Mouse (Mus musculus): ENCODE data around the gene Raver2. TPM values are rescaled to one million over a fixed set of nuclear protein-coding genes. Genes with fewer than 3 reads are reported as not detected.

The Raver2 gene
- polyA plus RNA-seq, 1 experiment from 2014 or later = 3.9 TPM

DNA sequence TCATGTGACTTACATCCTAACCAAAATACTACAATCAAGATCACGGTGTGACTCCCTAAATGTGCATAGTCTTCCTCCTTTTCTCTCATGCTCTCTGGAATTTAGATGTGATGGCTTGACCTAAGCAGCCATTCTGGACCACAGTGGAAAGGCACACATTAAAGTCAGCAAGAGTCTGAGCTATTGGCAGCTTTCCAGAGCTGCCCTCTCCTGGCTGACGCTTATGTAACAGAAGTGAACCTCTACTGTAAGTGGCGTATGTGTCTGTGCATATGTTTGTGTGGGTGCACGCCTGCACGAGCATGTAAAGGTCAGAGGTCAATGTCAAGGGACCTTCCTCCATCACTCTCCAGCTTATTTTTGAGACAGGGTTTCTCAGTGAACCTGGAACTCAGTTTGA, 33.7 kb upstream of the Raver2 start:
- ATAC-seq (ENCODE audit: low FRiP score, low TSS enrichment) (no peak), DNase-seq (ENCODE audit: low spot score) (no peak)
- 64% methylated on average over 5 of the region's 5 CpGs for WGBS
- Histone ChIP-seq H3K27me3 (ENCODE audit: control insufficient read depth, insufficient read depth, low read length) (no peaks in the 10 kb centered on the region), H3K4me1 (replicated peaks; ENCODE audit: control insufficient read depth, insufficient read depth) (no peaks in the 10 kb centered on the region), H3K4me3 (ENCODE audit: low read depth, low read length) (no peak overlapping the region), H3K36me3 (ENCODE audit: control insufficient read depth, insufficient read depth, low read length) (no peaks in the 10 kb centered on the region), H3K9me3 (ENCODE audit: control insufficient read depth, low read length) (no peaks in the 10 kb centered on the region), H3K4me2 (replicated peaks; ENCODE audit: low read depth) (no peak overlapping the region), H3K9ac (ENCODE audit: low read length) (no peak overlapping the region), H3K27ac (replicated peaks) (no peak overlapping the region)
- no peak for TF ChIP-seq EP300 (optimal IDR thresholded peaks at IDR 0.05)
- TF ChIP-seq CTCF (IDR thresholded peaks at IDR 0.05; ENCODE audit: low read depth) = no peak

- DNase-seq (ENCODE audit: low spot score) (no peak), ATAC-seq (ENCODE audit: low FRiP score, low TSS enrichment) (no peak)
- H3K9me3 ChIP-seq (ENCODE audit: control insufficient read depth, low read length) = no peaks in the 10 kb centered on the region
- H3K9ac ChIP-seq (ENCODE audit: low read length) = no peak overlapping the region
- H3K4me3 ChIP-seq (ENCODE audit: low read depth, low read length) = no peak overlapping the region
- WGBS = 77% methylated on average over 7 of the region's 7 CpGs
- no peaks in the 10 kb centered on the region for H3K4me1 ChIP-seq (replicated peaks; ENCODE audit: control insufficient read depth, insufficient read depth)
- H3K36me3 ChIP-seq (ENCODE audit: control insufficient read depth, insufficient read depth, low read length) = no peaks in the 10 kb centered on the region
- no peak overlapping the region for H3K27ac ChIP-seq (replicated peaks)
- no peaks in the 10 kb centered on the region for H3K27me3 ChIP-seq (ENCODE audit: control insufficient read depth, insufficient read depth, low read length)
- TF ChIP-seq CTCF (IDR thresholded peaks at IDR 0.05; ENCODE audit: low read depth) (no peak), EP300 (optimal IDR thresholded peaks at IDR 0.05) (no peak)
- H3K4me2 ChIP-seq (replicated peaks; ENCODE audit: low read depth) = no peak overlapping the region
Observed at GRCm38 (mm10) chr4:101037156-101037555, 31.6 kb upstream of the Raver2 start.

GRCm38 (mm10) chr4:101043691-101044090, 25.1 kb upstream of the Raver2 start:
- H3K27ac ChIP-seq (replicated peaks) = no peak overlapping the region
- DNase-seq (ENCODE audit: low spot score) = no peak
- 67% methylated on average over 2 of the region's 2 CpGs for WGBS

DNA sequence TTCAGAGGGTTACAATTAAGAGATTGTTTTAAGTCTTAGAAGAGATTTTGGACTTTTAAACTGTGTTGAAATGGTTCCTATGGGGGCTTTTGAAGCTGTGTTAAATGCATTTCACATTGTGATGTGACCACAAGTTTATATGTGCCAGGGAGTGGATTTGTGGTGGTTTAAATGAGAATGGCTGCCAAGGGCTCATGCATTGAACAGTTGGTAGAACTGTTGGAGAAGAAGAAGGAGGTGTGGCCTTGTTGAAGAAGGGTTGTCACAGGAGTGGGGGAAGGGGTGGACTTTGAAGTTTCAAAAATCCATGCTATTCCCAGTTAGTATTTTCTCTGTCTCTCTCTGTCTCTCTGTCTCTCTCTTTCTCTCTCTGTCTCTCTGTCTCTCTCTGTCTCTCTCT, 24.6 kb upstream of the Raver2 start:
- Histone ChIP-seq H3K9me3 (ENCODE audit: control insufficient read depth, low read length) (no peaks in the 10 kb centered on the region), H3K4me2 (replicated peaks; ENCODE audit: low read depth) (no peak overlapping the region), H3K27me3 (ENCODE audit: control insufficient read depth, insufficient read depth, low read length) (no peaks in the 10 kb centered on the region), H3K36me3 (ENCODE audit: control insufficient read depth, insufficient read depth, low read length) (no peaks in the 10 kb centered on the region), H3K9ac (ENCODE audit: low read length) (no peak overlapping the region), H3K27ac (replicated peaks) (no peak overlapping the region), H3K4me3 (ENCODE audit: low read depth, low read length) (no peak overlapping the region), H3K4me1 (replicated peaks; ENCODE audit: control insufficient read depth, insufficient read depth) (no peaks in the 10 kb centered on the region)
- DNase-seq (ENCODE audit: low spot score) (no peak), ATAC-seq (ENCODE audit: low FRiP score, low TSS enrichment) (no peak)
- TF ChIP-seq CTCF (IDR thresholded peaks at IDR 0.05; ENCODE audit: low read depth) = no peak
- no peak for TF ChIP-seq EP300 (optimal IDR thresholded peaks at IDR 0.05)

More at GRCm38 (mm10) chr4:101043691-101044090, 25.1 kb upstream of the Raver2 start:
- TF ChIP-seq EP300 (optimal IDR thresholded peaks at IDR 0.05) (no peak), CTCF (IDR thresholded peaks at IDR 0.05; ENCODE audit: low read depth) (no peak)
- no peak for ATAC-seq (ENCODE audit: low FRiP score, low TSS enrichment)
- Histone ChIP-seq H3K36me3 (ENCODE audit: control insufficient read depth, insufficient read depth, low read length) (no peaks in the 10 kb centered on the region), H3K4me2 (replicated peaks; ENCODE audit: low read depth) (no peak overlapping the region), H3K27me3 (ENCODE audit: control insufficient read depth, insufficient read depth, low read length) (no peaks in the 10 kb centered on the region), H3K4me3 (ENCODE audit: low read depth, low read length) (no peak overlapping the region), H3K9me3 (ENCODE audit: control insufficient read depth, low read length) (no peaks in the 10 kb centered on the region), H3K4me1 (replicated peaks; ENCODE audit: control insufficient read depth, insufficient read depth) (no peaks in the 10 kb centered on the region), H3K9ac (ENCODE audit: low read length) (no peak overlapping the region)

- TF ChIP-seq CTCF (IDR thresholded peaks at IDR 0.05; ENCODE audit: low read depth) = no peak
- TF ChIP-seq EP300 (optimal IDR thresholded peaks at IDR 0.05) = no peak
- ATAC-seq (ENCODE audit: low FRiP score, low TSS enrichment) (no peak), DNase-seq (ENCODE audit: low spot score) (no peak)
- Histone ChIP-seq H3K36me3 (ENCODE audit: control insufficient read depth, insufficient read depth, low read length) (no peaks in the 10 kb centered on the region), H3K4me3 (ENCODE audit: low read depth, low read length) (no peak overlapping the region), H3K9ac (ENCODE audit: low read length) (no peak overlapping the region), H3K27me3 (ENCODE audit: control insufficient read depth, insufficient read depth, low read length) (no peaks in the 10 kb centered on the region), H3K9me3 (ENCODE audit: control insufficient read depth, low read length) (no peaks in the 10 kb centered on the region), H3K4me1 (replicated peaks; ENCODE audit: control insufficient read depth, insufficient read depth) (no peaks in the 10 kb centered on the region), H3K4me2 (replicated peaks; ENCODE audit: low read depth) (no peak overlapping the region), H3K27ac (replicated peaks) (no peak overlapping the region)
- 47% methylated on average over 4 of the region's 4 CpGs for WGBS
Observed at GRCm38 (mm10) chr4:101046576-101046975, 22.2 kb upstream of the Raver2 start.

DNA sequence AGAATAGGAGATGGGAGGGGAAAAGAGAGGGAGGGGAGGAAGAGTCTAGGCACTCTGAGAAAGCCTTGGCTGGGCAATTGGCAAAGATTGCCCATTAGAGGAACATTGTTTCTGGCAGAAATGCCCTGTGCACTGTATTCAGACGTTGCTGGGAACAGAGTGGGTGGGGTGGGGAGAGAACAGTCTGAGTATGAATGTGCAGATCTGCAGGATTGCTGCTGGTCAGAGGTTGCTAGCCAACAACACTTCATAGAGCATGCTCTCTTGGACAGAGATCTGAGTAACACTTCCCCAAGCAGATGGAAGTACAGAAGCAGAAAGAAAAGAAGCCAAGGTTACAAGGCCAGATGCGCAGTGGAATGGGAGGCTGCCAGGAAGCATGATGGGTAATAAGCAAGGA, 6.6 kb upstream of the Raver2 start:
- 57% methylated on average over 2 of the region's 2 CpGs for WGBS
- TF ChIP-seq CTCF (IDR thresholded peaks at IDR 0.05; ENCODE audit: low read depth) = no peak
- DNase-seq (ENCODE audit: low spot score) (no peak), ATAC-seq (ENCODE audit: low FRiP score, low TSS enrichment) (no peak)
- Histone ChIP-seq H3K9ac (ENCODE audit: low read length) (no peak overlapping the region), H3K4me2 (replicated peaks; ENCODE audit: low read depth) (no peak overlapping the region), H3K36me3 (ENCODE audit: control insufficient read depth, insufficient read depth, low read length) (no peaks in the 10 kb centered on the region), H3K9me3 (ENCODE audit: control insufficient read depth, low read length) (no peaks in the 10 kb centered on the region), H3K27ac (replicated peaks) (no peak overlapping the region), H3K4me3 (ENCODE audit: low read depth, low read length) (no peak overlapping the region), H3K4me1 (replicated peaks; ENCODE audit: control insufficient read depth, insufficient read depth) (no peaks in the 10 kb centered on the region), H3K27me3 (ENCODE audit: control insufficient read depth, insufficient read depth, low read length) (no peaks in the 10 kb centered on the region)

Data from stomach, postnatal 0 days (tissue).